Mouse (Mus musculus) cerebellum, adult 9-11 months (tissue): ENCODE data around the gene Prss23.

Experiments
- DNase-seq: peaks from one replicate; pipeline ENCODE4 v3.0.0; 2022

Gene Prss23

GRCm38 (mm10) chr7:89499516-89500307, 27.3 kb downstream of the Prss23 start:
- peak; percentile 61 for DNase-seq

GRCm38 (mm10) chr7:89483769-89484568, 43.0 kb downstream of the Prss23 start:
- no peak for DNase-seq

- DNase-seq: no peak
Measured at GRCm38 (mm10) chr7:89481723-89482122, 45.3 kb downstream of the Prss23 start.

- DNase-seq: no peak
Measured at GRCm38 (mm10) chr7:89478490-89478889, 48.5 kb downstream of the Prss23 start.

GRCm38 (mm10) chr7:89477294-89477999, 49.5 kb downstream of the Prss23 start:
- DNase-seq: peak; percentile 10

GRCm38 (mm10) chr7:89473442-89473841, 53.5 kb downstream of the Prss23 start:
- no peak for DNase-seq

- no peak for DNase-seq
Measured at GRCm38 (mm10) chr7:89463775-89464592, 63.0 kb downstream of the Prss23 start.

GRCm38 (mm10) chr7:89463246-89463645, 63.7 kb downstream of the Prss23 start:
- DNase-seq: no peak

GRCm38 (mm10) chr7:89462646-89463207, 64.3 kb downstream of the Prss23 start:
- no peak for DNase-seq

- no peak for DNase-seq
Measured at GRCm38 (mm10) chr7:89461351-89461750, 65.6 kb downstream of the Prss23 start.

GRCm38 (mm10) chr7:89460911-89461310, 66.1 kb downstream of the Prss23 start:
- no peak for DNase-seq

GRCm38 (mm10) chr7:89459691-89460090, 67.3 kb downstream of the Prss23 start:
- no peak for DNase-seq
